Mouse (Mus musculus) small intestine, adult 2 months (tissue): ENCODE data around the gene Cabp2.

Source experiments
- CTCF ChIP-seq: fragments of 200-500 bp; IDR thresholded peaks from 2 replicates; pipeline ENCODE4 v1.5.1; 2012; ENCODE audit warnings: low read depth, mild to moderate bottlenecking, control low read depth, inconsistent platforms, low read length, moderate library complexity, mixed read lengths; ENCODE audit not compliant: insufficient replicate concordance, insufficient read length; ENCODE audit errors: extremely low read depth
- POLR2A ChIP-seq: fragments of 200-500 bp; IDR thresholded peaks from 2 replicates; pipeline ENCODE4 v1.6.1; 2012; ENCODE audit warnings: low read depth, mild to moderate bottlenecking, control low read depth, inconsistent platforms, low read length, moderate library complexity

GRCm38 (mm10) chr19:4056727-4057126 is 24.7 kb upstream of the Cabp2 start:
- TF ChIP-seq POLR2A (no peak), CTCF (no peak)
